ENCODE assay signal across 9 mouse cellular contexts in the genomic region with DNA sequence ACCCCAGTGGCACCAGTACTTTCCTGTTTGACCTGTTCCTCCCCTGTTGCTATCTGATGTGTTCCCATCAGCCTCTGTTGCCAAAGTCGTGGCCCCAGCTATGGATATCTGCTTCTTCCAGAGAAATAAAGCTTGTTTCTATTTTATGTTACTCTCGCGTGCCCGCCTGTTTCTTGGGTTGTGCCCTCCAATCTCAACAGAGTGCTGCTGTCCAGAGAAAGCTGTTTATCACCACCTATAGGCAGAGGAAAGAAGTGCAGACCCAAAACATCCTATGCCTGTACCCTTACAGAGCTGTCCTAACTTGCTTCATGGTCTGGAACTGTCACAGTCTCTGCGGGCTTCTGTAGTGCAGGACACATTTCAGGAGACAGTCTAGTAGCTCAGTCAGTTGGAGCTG. TPM values are rescaled to one million over a fixed set of nuclear protein-coding genes. Genes with fewer than 3 reads are reported as not detected.
A peak's percentile ranks its signal among the peaks of the same experiment; 100 is the strongest.
DNase-seq lines count a peak whose midpoint lies in the region; ATAC-seq and TF ChIP-seq lines count a peak whose summit lies in the region.
"Had no signal": no experiment of that assay in that cellular context is flagged by ENCODE, and none has a peak within 500 bp of the region (broad histone marks: within the 10 kb centered on the region; RNA-seq: fewer than 3 reads in every experiment).

No protein-coding gene starts in this region.

- no peaks in the 10 kb centered on the region for H3K79me2 ChIP-seq in CH12.LX (replicated peaks; ENCODE audit: control insufficient read depth, extremely low read depth, insufficient read depth, poor library complexity, severe bottlenecking)

- no peak overlapping the region for H3K4me3 ChIP-seq in hindbrain, embryonic 14.5 days (replicated peaks; ENCODE audit: low read length)
- H3K4me3 ChIP-seq in hindbrain, embryonic 13.5 days = no peak overlapping the region
- no peak overlapping the region for H3K4me3 ChIP-seq in CH12.LX (replicated peaks in 1 of 3; ENCODE audit: low read depth in 2 of 3, low read length in 2 of 3, poor library complexity in 1 of 3)
- no peak overlapping the region for H3K4me3 ChIP-seq in heart, embryonic 16.5 days (ENCODE audit: low read length)
- H3K4me3 ChIP-seq in lung, embryonic 16.5 days (ENCODE audit: low read length) = no peak overlapping the region
- no peak overlapping the region for H3K4me3 ChIP-seq in stomach, embryonic 16.5 days (replicated peaks; ENCODE audit: low read length)

- H3K4me1 ChIP-seq in hindbrain, embryonic 14.5 days (replicated peaks; ENCODE audit: control insufficient read depth, insufficient read depth, low read length) = no peaks in the 10 kb centered on the region
- H3K4me1 ChIP-seq in hindbrain, embryonic 13.5 days (replicated peaks) = no peaks in the 10 kb centered on the region
- peaks cover 10 to 22% of the 10 kb centered on the region in 2 experiments for H3K4me1 ChIP-seq in CH12.LX (ENCODE audit: control insufficient read depth in 1 of 2, insufficient read depth in 2 of 2)
- no peaks in the 10 kb centered on the region for H3K4me1 ChIP-seq in heart, embryonic 16.5 days (ENCODE audit: control insufficient read depth, insufficient read depth, low read length)
- H3K4me1 ChIP-seq in lung, embryonic 16.5 days (replicated peaks; ENCODE audit: control insufficient read depth, insufficient read depth, low read length) = 0 out of 2 replicates have a peak, but pooled peaks cover 4% of the 10 kb centered on the region
- H3K4me1 ChIP-seq in stomach, embryonic 16.5 days (ENCODE audit: control insufficient read depth, insufficient read depth, low read length) = 0 out of 2 replicates have a peak, but pooled peaks cover 2% of the 10 kb centered on the region

- dilution Hi-C loops in CH12.LX (cut with MboI; ENCODE audit: extremely low pct_ligation_motif_present, extremely low pct_unique_long_range_greater_than_20kb, low sequenced_read_pairs) = no loop called here

- H3K9me3 ChIP-seq in hindbrain, embryonic 14.5 days (ENCODE audit: control insufficient read depth, low read length) = no peaks in the 10 kb centered on the region
- no peaks in the 10 kb centered on the region for H3K9me3 ChIP-seq in hindbrain, embryonic 13.5 days
- no peaks in the 10 kb centered on the region for H3K9me3 ChIP-seq in CH12.LX (replicated peaks; ENCODE audit: low read length)
- no peaks in the 10 kb centered on the region for H3K9me3 ChIP-seq in heart, embryonic 16.5 days (replicated peaks; ENCODE audit: control insufficient read depth, low read length)
- H3K9me3 ChIP-seq in lung, embryonic 16.5 days (ENCODE audit: control insufficient read depth, low read length) = no peaks in the 10 kb centered on the region
- no peaks in the 10 kb centered on the region for H3K9me3 ChIP-seq in stomach, embryonic 16.5 days (replicated peaks; ENCODE audit: control insufficient read depth, low read length)

- in situ Hi-C loops in CH12.LX (cut with MboI; ENCODE audit: low pct_ligation_motif_present, low pct_unique_long_range_greater_than_20kb, low sequenced_read_pairs) = no loop called here

- no peak for ATAC-seq in hindbrain, embryonic 14.5 days (ENCODE audit: low FRiP score)
- ATAC-seq in hindbrain, embryonic 13.5 days (ENCODE audit: low FRiP score) = no peak; the same call in 1 of the 2 replicates
- ATAC-seq in heart, embryonic 16.5 days (replicated peaks; ENCODE audit: extremely low read depth, insufficient read depth, low FRiP score) = 0 out of 2 replicates have a peak, but pooled peaks have one; percentile 45
- peak; percentile 50; the same call in 1 of the 2 replicates for ATAC-seq in lung, embryonic 16.5 days (ENCODE audit: low read depth)
- peak; percentile 42; the same call in 1 of the 2 replicates for ATAC-seq in stomach, embryonic 16.5 days (ENCODE audit: insufficient read depth, low FRiP score)

- no peak overlapping the region for H3K4me2 ChIP-seq in hindbrain, embryonic 14.5 days (replicated peaks)
- no peak overlapping the region for H3K4me2 ChIP-seq in hindbrain, embryonic 13.5 days
- no peak overlapping the region for H3K4me2 ChIP-seq in CH12.LX (ENCODE audit: insufficient read depth, low read depth, poor library complexity, severe bottlenecking)
- no peak overlapping the region for H3K4me2 ChIP-seq in heart, embryonic 16.5 days (ENCODE audit: low read depth, low read length)
- H3K4me2 ChIP-seq in lung, embryonic 16.5 days (ENCODE audit: low read depth, low read length) = no peak overlapping the region
- no peak overlapping the region for H3K4me2 ChIP-seq in stomach, embryonic 16.5 days (ENCODE audit: low read depth, low read length)

- peak; percentile 85 to 90 for TF ChIP-seq CTCF in CH12.LX (conservative IDR thresholded peaks at IDR 0.05 in 1 of 2, IDR thresholded peaks at IDR 0.05 in 1 of 2; ENCODE audit: low read depth in 2 of 2, low read length in 2 of 2)

- TF ChIP-seq RAD21 in CH12.LX (IDR thresholded peaks at IDR 0.05; ENCODE audit: low read depth, low read length) = peak; percentile 88

- peak; percentile 69 for DNase-seq in hindbrain, embryonic 14.5 days (ENCODE audit: low spot score)
- DNase-seq in CH12.LX (ENCODE audit: extremely low read depth) = peak; percentile 72
- DNase-seq in c-Kit-positive CD71-positive TER-119-positive erythroid progenitor cells, embryonic 14.5 days (ENCODE audit: low spot score) = peak; percentile 61
- DNase-seq in gastrocnemius, postnatal 4 days (ENCODE audit: low spot score in 2 of 2) = no peak

- peaks cover 52% of the 10 kb centered on the region for H3K36me3 ChIP-seq in hindbrain, embryonic 14.5 days (replicated peaks; ENCODE audit: control insufficient read depth, insufficient read depth)
- H3K36me3 ChIP-seq in hindbrain, embryonic 13.5 days = peaks cover 41% of the 10 kb centered on the region
- peaks cover 35 to 52% of the 10 kb centered on the region in 2 experiments for H3K36me3 ChIP-seq in CH12.LX (replicated peaks in 1 of 2; ENCODE audit: control insufficient read depth in 1 of 2, insufficient read depth in 1 of 2, low read length in 1 of 2)
- H3K36me3 ChIP-seq in heart, embryonic 16.5 days (ENCODE audit: control insufficient read depth, insufficient read depth) = peaks cover 13% of the 10 kb centered on the region; the same call in 1 of the 2 replicates
- H3K36me3 ChIP-seq in lung, embryonic 16.5 days (ENCODE audit: control insufficient read depth, insufficient read depth, low read length) = peaks cover 19% of the 10 kb centered on the region
- H3K36me3 ChIP-seq in stomach, embryonic 16.5 days (ENCODE audit: control insufficient read depth, insufficient read depth, low read length) = peaks cover 8% of the 10 kb centered on the region

- WGBS in hindbrain, embryonic 14.5 days = 57% methylated on average over 5 of the region's 5 CpGs
- 61% methylated on average over 5 of the region's 5 CpGs for WGBS in hindbrain, embryonic 13.5 days
- 51% methylated on average over 5 of the region's 5 CpGs for WGBS in heart, embryonic 16.5 days
- 51% methylated on average over 5 of the region's 5 CpGs for WGBS in lung, embryonic 16.5 days
- 55% methylated on average over 5 of the region's 5 CpGs for WGBS in stomach, embryonic 16.5 days

- no peak overlapping the region for H3K9ac ChIP-seq in hindbrain, embryonic 14.5 days
- H3K9ac ChIP-seq in hindbrain, embryonic 13.5 days = no peak overlapping the region
- no peak overlapping the region for H3K9ac ChIP-seq in CH12.LX (ENCODE audit: insufficient read depth, low read depth)
- H3K9ac ChIP-seq in heart, embryonic 16.5 days (ENCODE audit: low read length) = no peak overlapping the region
- no peak overlapping the region for H3K9ac ChIP-seq in lung, embryonic 16.5 days (ENCODE audit: low read length)
- no peak overlapping the region for H3K9ac ChIP-seq in stomach, embryonic 16.5 days (ENCODE audit: low read length)

- TF ChIP-seq POLR2A in CH12.LX (IDR thresholded peaks at IDR 0.05; ENCODE audit: low read depth, low read length) = no peak

- TF ChIP-seq EP300 in CH12.LX (IDR thresholded peaks at IDR 0.05; ENCODE audit: low read length) = no peak

- no peak overlapping the region for H3K27ac ChIP-seq in hindbrain, embryonic 14.5 days
- no peak overlapping the region for H3K27ac ChIP-seq in hindbrain, embryonic 13.5 days
- H3K27ac ChIP-seq in CH12.LX (ENCODE audit: insufficient read depth, low read depth) = no peak overlapping the region
- no peak overlapping the region for H3K27ac ChIP-seq in heart, embryonic 16.5 days (ENCODE audit: low read length)
- 0 out of 2 replicates have a peak overlapping the region, but pooled peaks have one; percentile 40 for H3K27ac ChIP-seq in lung, embryonic 16.5 days (ENCODE audit: low read length)
- no peak overlapping the region for H3K27ac ChIP-seq in stomach, embryonic 16.5 days (ENCODE audit: low read length)

- H3K27me3 ChIP-seq in hindbrain, embryonic 14.5 days (ENCODE audit: control insufficient read depth, insufficient read depth, low read length) = no peaks in the 10 kb centered on the region
- H3K27me3 ChIP-seq in hindbrain, embryonic 13.5 days = no peaks in the 10 kb centered on the region
- H3K27me3 ChIP-seq in CH12.LX (replicated peaks) = no peaks in the 10 kb centered on the region
- no peaks in the 10 kb centered on the region for H3K27me3 ChIP-seq in heart, embryonic 16.5 days (ENCODE audit: control insufficient read depth, insufficient read depth, low read length)
- H3K27me3 ChIP-seq in lung, embryonic 16.5 days (ENCODE audit: control insufficient read depth, insufficient read depth, low read depth, low read length) = no peaks in the 10 kb centered on the region
- H3K27me3 ChIP-seq in stomach, embryonic 16.5 days (ENCODE audit: control insufficient read depth, insufficient read depth, low read length) = no peaks in the 10 kb centered on the region

RNA-seq across cellular contexts. Expression of a gene that starts 39.7 kb away (rescaled TPM):
- polyA plus RNA-seq in hindbrain, embryonic 14.5 days (2014; fragmentation: Nextera tagmentation; extraction: Ambion mirVana) = 17.4 and 20.0 TPM in 2 replicates
- polyA plus RNA-seq in hindbrain, embryonic 13.5 days (2015; fragmentation: Nextera tagmentation; extraction: Ambion mirVana) = 18.0 and 19.1 TPM in 2 replicates
- total RNA-seq in CH12.LX (2012; rRNA removed) (31.9 and 35.9 TPM in 2 replicates), CH12.LX (2014; rRNA removed) (14.7 and 18.8 TPM in 2 replicates)
- 62.2 and 67.7 TPM in 2 replicates for polyA plus RNA-seq in CH12.LX (2012; ENCODE audit: insufficient read length, low read depth)
- 9.0 and 9.5 TPM in 2 replicates for polyA plus RNA-seq in heart, embryonic 16.5 days (2015; fragmentation: Nextera tagmentation; extraction: Ambion mirVana)
- polyA plus RNA-seq in lung, embryonic 16.5 days (2015; fragmentation: Nextera tagmentation; extraction: Ambion mirVana) = 15.4 and 18.0 TPM in 2 replicates
- polyA plus RNA-seq in stomach, embryonic 16.5 days (2015; fragmentation: Nextera tagmentation; extraction: Ambion mirVana) = 10.6 TPM in 2 replicates
- 10 to 100 TPM; 79.9 to 82.7 TPM for total RNA-seq in gastrocnemius, postnatal 4 days (2021)

RNA-seq across cellular contexts. Expression of a gene that starts 52.3 kb away (rescaled TPM):
- not detected in 2 replicates for polyA plus RNA-seq in hindbrain, embryonic 14.5 days (2014; fragmentation: Nextera tagmentation; extraction: Ambion mirVana)
- not detected in 2 replicates for polyA plus RNA-seq in hindbrain, embryonic 13.5 days (2015; fragmentation: Nextera tagmentation; extraction: Ambion mirVana)
- total RNA-seq in CH12.LX (2012; rRNA removed) (0.21 and 0.51 TPM in 2 replicates), CH12.LX (2014; rRNA removed) (0.09 TPM in 1 of 2 replicates, not detected in the other)
- 0.34 and 0.44 TPM in 2 replicates for polyA plus RNA-seq in CH12.LX (2012; ENCODE audit: insufficient read length, low read depth)
- polyA plus RNA-seq in heart, embryonic 16.5 days (2015; fragmentation: Nextera tagmentation; extraction: Ambion mirVana) = 0.21 and 0.51 TPM in 2 replicates
- polyA plus RNA-seq in lung, embryonic 16.5 days (2015; fragmentation: Nextera tagmentation; extraction: Ambion mirVana) = 1.6 and 3.4 TPM in 2 replicates
- polyA plus RNA-seq in stomach, embryonic 16.5 days (2015; fragmentation: Nextera tagmentation; extraction: Ambion mirVana) = 5.6 and 6.4 TPM in 2 replicates
- total RNA-seq in gastrocnemius, postnatal 4 days (2021) = under 1 TPM; 0.07 to 0.10 TPM
- total RNA-seq: left cerebral cortex, postnatal 25 days had no signal

Comparison
In these comparisons a context has a peak if more than half of its experiments do, and no peak if none do; other contexts are left out.
1. ATAC-seq: peak in heart, embryonic 16.5 days (single experiment), lung, embryonic 16.5 days (single experiment) and stomach, embryonic 16.5 days (single experiment); none in hindbrain, embryonic 14.5 days (single experiment) and hindbrain, embryonic 13.5 days (single experiment).
2. DNase-seq: peak in hindbrain, embryonic 14.5 days (single experiment), CH12.LX (single experiment) and c-Kit-positive CD71-positive TER-119-positive erythroid progenitor cells, embryonic 14.5 days (single experiment); none in gastrocnemius, postnatal 4 days (0 of 2).